Mouse (Mus musculus): ENCODE data around the gene Wfdc3.

GRCm38 (mm10) chr2:164792400-164793190, 46.9 kb upstream of the Wfdc3 start:
- TF ChIP-seq CTCF (conservative IDR thresholded peaks at IDR 0.05; ENCODE audit: low read length) = no peak
- no peak for TF ChIP-seq POU5F1 (IDR thresholded peaks at IDR 0.05; ENCODE audit: borderline replicate concordance, low read length)
- no peak for TF ChIP-seq NANOG (IDR thresholded peaks at IDR 0.05; ENCODE audit: borderline replicate concordance, low read length)

Data from E14TG2a.4 (cell line).